ENCODE assay signal across 9 mouse cellular contexts in genomic region chr10:62881211-62881610, GRCm38 (mm10). TPM values are rescaled to one million over a fixed set of nuclear protein-coding genes. Genes with fewer than 3 reads are reported as not detected.
DNase-seq lines count a peak whose midpoint lies in the region; ATAC-seq and TF ChIP-seq lines count a peak whose summit lies in the region.
"Had no signal": no experiment of that assay in that cellular context is flagged by ENCODE, and none has a peak within 500 bp of the region (broad histone marks: within the 10 kb centered on the region; RNA-seq: fewer than 3 reads in every experiment).

No protein-coding gene starts in this region.

- peak; percentile 64 for DNase-seq in CD4-positive, CD25-positive, alpha-beta regulatory T cell, adult 2 months (ENCODE audit: low read depth, low spot score)
- no peak for DNase-seq in lung, adult 2 months
- DNase-seq in lung, postnatal 25 days (ENCODE audit: low spot score) = no peak
- DNase-seq in c-Kit-positive CD71-positive TER-119-positive erythroid progenitor cells, embryonic 14.5 days (ENCODE audit: low spot score) = peak; percentile 33
- DNase-seq in splenic B cell, adult 2 months (ENCODE audit: low read depth, low spot score) = peak; percentile 52
- DNase-seq in kidney, adult 11 months = no peak
- DNase-seq: gastrocnemius, postnatal 25 days had no signal

- no peaks in the 10 kb centered on the region for H3K36me3 ChIP-seq in splenic B cell, adult 2 months (ENCODE audit: control insufficient read depth, insufficient read depth, low read length, poor library complexity, severe bottlenecking)

- no peak overlapping the region for H3K4me3 ChIP-seq in lung, adult 2 months (replicated peaks; ENCODE audit: extremely low read depth, low read depth, low read length)

- no peak for ATAC-seq in CD4-positive, CD25-positive, alpha-beta regulatory T cell, adult 4 months
- no peak for ATAC-seq in inflammation-experienced regulatory T-cells, adult 6 months

- H3K4me1 ChIP-seq in lung, adult 2 months (ENCODE audit: control insufficient read depth, insufficient read depth, low read length) = no peaks in the 10 kb centered on the region

- 45% methylated on average over 5 of the region's 5 CpGs for WGBS in lung, adult 2 months

- H3K27me3 ChIP-seq in splenic B cell, adult 2 months (ENCODE audit: control insufficient read depth, insufficient read depth, low read length, poor library complexity, severe bottlenecking) = no peaks in the 10 kb centered on the region

- TF ChIP-seq CTCF in lung, adult 2 months (IDR thresholded peaks at IDR 0.05; ENCODE audit: insufficient read depth, low read length) = peak; percentile 61

- TF ChIP-seq POLR2A in lung, adult 2 months (IDR thresholded peaks at IDR 0.05; ENCODE audit: borderline replicate concordance, extremely low read depth, low read depth, low read length) = no peak

RNA-seq across cellular contexts. Expression of gene Tet1, which starts 27.6 kb away (rescaled TPM):
- 1 to 10 TPM; 6.9 to 7.2 TPM for polyA plus RNA-seq in CD4-positive, CD25-positive, alpha-beta regulatory T cell, adult 4 months (2017; shearing (Covaris generic))
- 2.4 and 3.2 TPM in 2 replicates for polyA plus RNA-seq in lung, adult 2 months (2012; rRNA removed)
- polyA plus RNA-seq in inflammation-experienced regulatory T-cells, adult 6 months (2017; shearing (Covaris generic)) = 1 to 10 TPM; 2.6 to 9.0 (median 8.5) TPM

RNA-seq across cellular contexts. Expression of gene Slc25a16, which starts 39.2 kb away (rescaled TPM):
- 1 to 10 TPM; 2.9 to 3.4 TPM for polyA plus RNA-seq in CD4-positive, CD25-positive, alpha-beta regulatory T cell, adult 4 months (2017; shearing (Covaris generic))
- 43.7 and 60.6 TPM in 2 replicates for polyA plus RNA-seq in lung, adult 2 months (2012; rRNA removed)
- 1 to 10 TPM; 2.9 to 5.1 (median 3.1) TPM for polyA plus RNA-seq in inflammation-experienced regulatory T-cells, adult 6 months (2017; shearing (Covaris generic))

Comparison
In these comparisons a context has a peak if more than half of its experiments do, and no peak if none do; other contexts are left out.
1. DNase-seq: peak in CD4-positive, CD25-positive, alpha-beta regulatory T cell, adult 2 months (single experiment), c-Kit-positive CD71-positive TER-119-positive erythroid progenitor cells, embryonic 14.5 days (single experiment) and splenic B cell, adult 2 months (single experiment); none in lung, adult 2 months (single experiment), lung, postnatal 25 days (single experiment) and kidney, adult 11 months (single experiment).